Mouse (Mus musculus): ENCODE results near the gene 4930544G11Rik. TPM values are rescaled to one million over a fixed set of nuclear protein-coding genes. Genes with fewer than 3 reads are reported as not detected.

4930544G11Rik gene
- polyA plus RNA-seq, 1 experiment from 2014 or later, result not detected

DNA sequence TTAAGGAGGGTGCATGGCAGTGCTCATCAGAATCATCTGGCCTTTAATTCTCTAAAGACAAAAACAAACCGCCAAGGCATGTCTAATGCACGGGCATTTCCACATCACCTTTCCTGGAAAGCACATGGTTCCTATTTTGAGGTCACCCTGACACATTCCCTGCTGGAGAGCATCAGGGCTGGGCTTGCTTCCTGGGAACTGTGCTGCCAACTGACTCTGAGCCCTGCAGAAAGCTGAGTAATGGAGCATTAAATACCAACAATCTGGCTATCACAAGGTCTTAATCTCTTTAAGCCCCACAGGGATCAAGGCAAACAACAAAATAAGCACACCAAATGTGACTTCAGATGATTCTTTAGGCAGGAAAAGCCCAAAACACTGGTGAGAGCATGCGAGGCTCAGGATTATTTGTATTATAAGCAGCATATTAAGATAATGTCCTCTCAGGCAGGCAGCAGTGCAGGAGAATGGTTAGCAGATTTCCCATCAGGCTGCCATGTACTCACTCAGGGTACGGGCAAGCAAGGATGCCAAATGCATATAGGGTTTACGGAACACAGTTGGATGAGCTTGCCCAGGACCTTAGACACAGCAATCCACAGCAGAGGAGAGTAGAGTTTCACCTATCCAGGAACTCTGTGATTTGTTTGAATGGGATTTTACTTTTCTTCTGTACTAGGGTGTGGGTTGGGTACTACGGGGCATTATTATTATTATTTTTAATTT, 17.1 kb downstream of the 4930544G11Rik start:
- ATAC-seq, result no peak
- Histone ChIP-seq H3K36me3 (no peaks in the 10 kb centered on the region), H3K9me3 (replicated peaks) (no peaks in the 10 kb centered on the region), H3K4me1 (no peaks in the 10 kb centered on the region), H3K4me2 (no peak overlapping the region), H3K27ac (no peak overlapping the region), H3K4me3 (no peak overlapping the region), H3K27me3 (replicated peaks) (no peaks in the 10 kb centered on the region), H3K9ac (no peak overlapping the region)
- WGBS (ENCODE audit: insufficient replicate concordance), result 62% methylated on average over 6 of the region's 6 CpGs

DNA sequence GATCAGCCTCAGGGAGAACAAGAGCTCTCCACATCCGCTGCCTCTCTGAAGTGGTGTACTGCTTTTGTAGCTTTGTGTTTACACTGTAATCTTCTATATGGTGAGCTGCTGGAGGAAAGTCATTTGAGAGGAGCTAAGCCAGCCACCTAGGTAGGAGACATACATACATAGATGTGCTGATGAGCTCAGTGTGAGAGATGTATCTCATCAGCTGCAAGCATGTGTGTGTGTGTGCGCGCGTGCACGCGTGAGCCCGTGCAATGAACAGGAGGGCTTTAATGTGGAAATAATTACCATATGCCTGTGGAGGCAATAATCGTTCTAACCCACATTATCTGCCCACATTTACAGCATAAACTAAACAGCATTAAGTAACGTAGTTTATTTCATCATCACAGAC, 18.0 kb downstream of the 4930544G11Rik start:
- no peaks in the 10 kb centered on the region for H3K36me3 ChIP-seq
- no peaks in the 10 kb centered on the region for H3K27me3 ChIP-seq (replicated peaks)
- WGBS (ENCODE audit: insufficient replicate concordance), result 84% methylated on average over 9 of the region's 9 CpGs
- no peak for ATAC-seq
- no peak overlapping the region for H3K9ac ChIP-seq
- H3K4me1 ChIP-seq, result no peaks in the 10 kb centered on the region
- no peaks in the 10 kb centered on the region for H3K9me3 ChIP-seq (replicated peaks)
- no peak overlapping the region for H3K4me3 ChIP-seq
- no peak overlapping the region for H3K4me2 ChIP-seq
- H3K27ac ChIP-seq, result no peak overlapping the region

DNA sequence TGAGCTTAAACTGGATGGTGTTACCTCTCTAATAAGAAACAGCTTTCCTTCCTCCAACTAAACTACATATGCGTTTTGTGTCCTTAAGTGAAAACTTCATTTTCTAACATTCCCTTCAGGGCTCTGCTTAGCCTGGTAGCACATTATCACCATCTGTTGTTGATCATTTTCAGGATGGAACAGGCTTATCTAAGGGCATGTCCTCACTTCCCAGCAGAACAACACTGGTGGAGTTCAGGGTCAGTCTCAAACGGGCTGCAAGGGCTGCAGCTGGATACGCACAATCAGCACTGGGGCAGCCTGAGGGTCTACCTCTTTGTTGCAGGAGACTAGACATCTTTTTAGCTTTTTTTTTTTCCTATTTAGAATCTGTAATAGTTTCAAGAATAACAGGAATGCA, 39.7 kb downstream of the 4930544G11Rik start:
- no peak overlapping the region for H3K9ac ChIP-seq
- no peaks in the 10 kb centered on the region for H3K4me1 ChIP-seq
- no peak overlapping the region for H3K4me3 ChIP-seq
- H3K9me3 ChIP-seq (replicated peaks), result no peaks in the 10 kb centered on the region
- H3K27ac ChIP-seq, result no peak overlapping the region
- H3K4me2 ChIP-seq, result no peak overlapping the region
- 64% methylated on average over 3 of the region's 3 CpGs for WGBS (ENCODE audit: insufficient replicate concordance)
- ATAC-seq, result no peak
- no peaks in the 10 kb centered on the region for H3K36me3 ChIP-seq
- no peaks in the 10 kb centered on the region for H3K27me3 ChIP-seq (replicated peaks)

DNA sequence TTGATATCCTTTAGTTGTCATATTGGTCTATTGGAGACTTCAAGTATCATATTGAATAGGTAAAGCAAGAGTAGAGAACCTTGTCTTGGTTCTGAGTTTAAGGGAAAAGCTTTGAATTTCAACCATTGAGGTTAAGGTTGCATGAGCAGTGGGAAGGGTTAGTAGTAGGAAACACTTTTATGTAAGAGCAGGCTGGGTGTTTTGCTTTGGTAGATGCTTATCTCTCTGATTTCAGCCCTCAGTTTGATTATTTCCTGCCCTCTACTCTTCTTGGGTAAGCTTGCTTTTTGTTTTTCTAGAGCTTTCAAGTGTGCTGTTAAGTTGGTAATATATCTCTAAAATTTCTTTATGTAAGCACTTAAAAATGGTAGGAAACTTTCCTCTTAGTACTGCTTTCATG, 45.9 kb downstream of the 4930544G11Rik start:
- H3K27ac ChIP-seq, result no peak overlapping the region
- no peak overlapping the region for H3K9ac ChIP-seq
- no peak overlapping the region for H3K4me2 ChIP-seq
- H3K4me3 ChIP-seq, result no peak overlapping the region
- no peaks in the 10 kb centered on the region for H3K36me3 ChIP-seq
- H3K27me3 ChIP-seq (replicated peaks), result no peaks in the 10 kb centered on the region
- H3K9me3 ChIP-seq (replicated peaks), result no peaks in the 10 kb centered on the region
- no peaks in the 10 kb centered on the region for H3K4me1 ChIP-seq
- ATAC-seq, result no peak

Other genes with a start within 250 kb of the 4930544G11Rik start
- gene Prdm5, start 173.6 kb upstream of the 4930544G11Rik start, polyA plus RNA-seq (2016; fragmentation: Nextera tagmentation; extraction: Ambion mirVana), result 4.7 and 5.5 TPM in 2 replicates

All from liver, embryonic 12.5 days (tissue).